In genomic region chr6:135734227-135734732, GRCm38 (mm10) we compare ENCODE assay signal across 24 mouse cellular contexts.
DNase-seq lines count a peak whose midpoint lies in the region; ATAC-seq and TF ChIP-seq lines count a peak whose summit lies in the region.
"Had no signal": no experiment of that assay in that cellular context is flagged by ENCODE, and none has a peak within 500 bp of the region (broad histone marks: within the 10 kb centered on the region; RNA-seq: fewer than 3 reads in every experiment).

No protein-coding gene starts in this region.

- no peaks in the 10 kb centered on the region for H3K4me1 ChIP-seq in embryonic facial prominence, embryonic 13.5 days
- no peaks in the 10 kb centered on the region for H3K4me1 ChIP-seq in embryonic facial prominence, embryonic 10.5 days
- H3K4me1 ChIP-seq in cortical plate, adult 2 months (ENCODE audit: control insufficient read depth, insufficient read depth, low read length): peaks cover 3% of the 10 kb centered on the region; the same call in 1 of the 2 replicates
- H3K4me1 ChIP-seq: forebrain, embryonic 10.5 days; heart, embryonic 10.5 days had no signal

- no peak; the same call in 1 of the 2 replicates for ATAC-seq in embryonic facial prominence, embryonic 13.5 days (ENCODE audit: insufficient number of reproducible peaks, insufficient read depth, low FRiP score, low TSS enrichment, low read depth)
- no peak for ATAC-seq in megakaryocyte, adult 5-6 weeks (ENCODE audit: poor library complexity, severe bottlenecking)
- ATAC-seq: hindbrain, embryonic 16.5 days; intestine, embryonic 16.5 days; midbrain, embryonic 16.5 days had no signal

- 78% methylated on average over 4 of the region's 4 CpGs for WGBS in embryonic facial prominence, embryonic 13.5 days
- 86% methylated on average over 4 of the region's 4 CpGs for WGBS in embryonic facial prominence, embryonic 10.5 days

- no peak for TF ChIP-seq CTCF in cortical plate, adult 2 months (IDR thresholded peaks at IDR 0.05; ENCODE audit: extremely low read depth, insufficient read depth, low read length)

- no peaks in the 10 kb centered on the region for H3K9me3 ChIP-seq in embryonic facial prominence, embryonic 13.5 days
- H3K9me3 ChIP-seq in embryonic facial prominence, embryonic 10.5 days: peaks cover 10% of the 10 kb centered on the region
- H3K9me3 ChIP-seq: heart, embryonic 10.5 days had no signal

- H3K27ac ChIP-seq in embryonic facial prominence, embryonic 13.5 days: peak overlapping the region; percentile 29; the same call in 1 of the 2 replicates
- H3K27ac ChIP-seq in embryonic facial prominence, embryonic 10.5 days (replicated peaks): no peak overlapping the region
- peak overlapping the region; percentile 61; the same call in 1 of the 2 replicates for H3K27ac ChIP-seq in cortical plate, adult 2 months (ENCODE audit: insufficient read depth, low read length)
- H3K27ac ChIP-seq: forebrain, embryonic 10.5 days; gastrocnemius, adult 2 months; heart, embryonic 10.5 days had no signal

- H3K4me2 ChIP-seq in embryonic facial prominence, embryonic 13.5 days: no peak overlapping the region

- DNase-seq in embryonic facial prominence, embryonic 10.5 days (ENCODE audit: low spot score): no peak
- peak; percentile 25 for DNase-seq in layer of hippocampus, adult 9-11 months
- no peak for DNase-seq in layer of hippocampus, adult 18-20 months (ENCODE audit: low spot score in 2 of 2)
- peak; percentile 8 for DNase-seq in retina, postnatal 7 days (ENCODE audit: low read depth, low spot score)
- DNase-seq: adrenal gland, adult 2 months; B cell, adult 2 months; cerebellum, postnatal 14 days; embryo, embryonic 11 days; gastrocnemius, adult 2 months; kidney, adult 9 months; kidney, postnatal 36 days; lung, postnatal 4 days; right cerebral cortex, postnatal 25 days; spleen, adult 18-20 months had no signal

- no peak for TF ChIP-seq POLR2A in cortical plate, adult 2 months (IDR thresholded peaks at IDR 0.05; ENCODE audit: extremely low read depth, insufficient read depth, low read length)

- H3K9ac ChIP-seq in embryonic facial prominence, embryonic 13.5 days: no peak overlapping the region

- 0 out of 2 replicates have a peak, but pooled peaks cover 4% of the 10 kb centered on the region for H3K36me3 ChIP-seq in embryonic facial prominence, embryonic 13.5 days
- H3K36me3 ChIP-seq in embryonic facial prominence, embryonic 10.5 days (replicated peaks): no peaks in the 10 kb centered on the region
- H3K36me3 ChIP-seq: forebrain, embryonic 10.5 days; G1E; heart, embryonic 10.5 days had no signal

- no peak overlapping the region for H3K4me3 ChIP-seq in embryonic facial prominence, embryonic 13.5 days
- H3K4me3 ChIP-seq in embryonic facial prominence, embryonic 10.5 days: no peak overlapping the region
- H3K4me3 ChIP-seq in cortical plate, adult 2 months (ENCODE audit: insufficient read depth, low read length): no peak overlapping the region
- H3K4me3 ChIP-seq: forebrain, embryonic 10.5 days; gastrocnemius, adult 2 months; heart, embryonic 10.5 days had no signal

- H3K27me3 ChIP-seq in embryonic facial prominence, embryonic 13.5 days: no peaks in the 10 kb centered on the region
- no peaks in the 10 kb centered on the region for H3K27me3 ChIP-seq in embryonic facial prominence, embryonic 10.5 days (replicated peaks; ENCODE audit: low read depth, poor library complexity, severe bottlenecking)
- H3K27me3 ChIP-seq: CH12.LX had no signal

Comparison
In these comparisons a context has a peak if more than half of its experiments do, and no peak if none do; other contexts are left out.
1. DNase-seq: peak in layer of hippocampus, adult 9-11 months (single experiment) and retina, postnatal 7 days (single experiment); none in embryonic facial prominence, embryonic 10.5 days (single experiment) and layer of hippocampus, adult 18-20 months (0 of 2).